Mouse (Mus musculus) heart, postnatal 14 days (tissue): ENCODE data around the gene Uqcr11. TPM values are rescaled to one million over a fixed set of nuclear protein-coding genes. Genes with fewer than 3 reads are reported as not detected.

Experiments used
- DNase-seq, 2 experiments: peaks; one replicate each; pipeline ENCODE4 v3.0.0; 2021 to 2022
- intact Hi-C: fragments of 180-260 bp; cut with DNase I; formaldehyde crosslinking; loops from one replicate; pipeline ENCODE4 v1.15.1; 2025
- long read RNA-seq, 2 experiments: library from polyadenylated mRNA; stranded (forward); transcript quantifications; one replicate each; pipeline ENCODE4 v2.0.0; 2021
- total RNA-seq, 2 experiments: library from RNA; stranded (reverse); gene quantifications; 2 replicates each; pipeline ENCODE4 v1.2.3; 2021

The Uqcr11 gene
- 1,000 to 10,000 TPM; 1,852 to 1,908 TPM for total RNA-seq
- long read RNA-seq, experiment 1, transcript Uqcr11-201 (3 exons, 445 nt): major isoform, 511 of 523 reads
- long read RNA-seq, experiment 1, transcript Uqcr11-203 (3 exons, 605 nt): minor isoform, 5 of 523 reads
- long read RNA-seq, experiment 1, partial matches to known transcripts: 5 of 523 reads
- long read RNA-seq, experiment 1, other reads (novel, unspliced or antisense): 2 of 523 reads
- long read RNA-seq, experiment 2, transcript Uqcr11-201 (3 exons, 445 nt): major isoform, 623 of 644 reads
- long read RNA-seq, experiment 2, partial matches to known transcripts: 11 of 644 reads
- long read RNA-seq, experiment 2, other reads (novel, unspliced or antisense): 6 of 644 reads

- intact Hi-C loops: no loop called here
- DNase-seq: peak; percentile 90 to 92
These were observed at the start of gene Uqcr11 for GRCm38 (mm10) chr10:80406684-80407501. Uqcr11 (minus strand) TSS chr10:80406830.

- intact Hi-C loops: no loop called here
- no peak for DNase-seq
These were observed 49.1 kb upstream of the Uqcr11 start for GRCm38 (mm10) chr10:80455697-80456096.

- intact Hi-C loops: no loop called here
- DNase-seq: no peak
These were observed 48.2 kb upstream of the Uqcr11 start for GRCm38 (mm10) chr10:80454781-80455180.

- intact Hi-C loops: no loop called here
- DNase-seq: no peak
These were observed 47.0 kb upstream of the Uqcr11 start for GRCm38 (mm10) chr10:80453601-80454000.

- no peak for DNase-seq
- intact Hi-C loops: no loop called here
These were observed 44.0 kb upstream of the Uqcr11 start for GRCm38 (mm10) chr10:80450599-80450998.

- intact Hi-C loops: loop anchor here (1.0 to 2.0 kb wide), 4 partner anchors 63 to 115 kb away; partner anchors contain the start of gene Rexo1
- peak; percentile 79 to 83 for DNase-seq
These were observed 39.4 kb upstream of the Uqcr11 start for GRCm38 (mm10) chr10:80445898-80446601.

GRCm38 (mm10) chr10:80445052-80445451, 38.4 kb upstream of the Uqcr11 start:
- intact Hi-C loops: loop anchor here (2.0 kb wide), 1 partner anchor 68 kb away; no protein-coding TSS in a partner anchor
- DNase-seq: no peak

GRCm38 (mm10) chr10:80444339-80445045, 37.9 kb upstream of the Uqcr11 start:
- no peak for DNase-seq
- intact Hi-C loops: loop anchor here (2.0 kb wide), 1 partner anchor 68 kb away; no protein-coding TSS in a partner anchor

GRCm38 (mm10) chr10:80443575-80444278, 37.1 kb upstream of the Uqcr11 start:
- DNase-seq: no peak
- intact Hi-C loops: loop anchor here (2.0 kb wide), 1 partner anchor 67 kb away; no protein-coding TSS in a partner anchor

- no peak for DNase-seq
- intact Hi-C loops: no loop called here
These were observed 36.4 kb upstream of the Uqcr11 start for GRCm38 (mm10) chr10:80442989-80443388.

- no peak for DNase-seq
- intact Hi-C loops: no loop called here
These were observed 35.0 kb upstream of the Uqcr11 start for GRCm38 (mm10) chr10:80441598-80441997.

GRCm38 (mm10) chr10:80440031-80440430, 33.4 kb upstream of the Uqcr11 start:
- intact Hi-C loops: no loop called here
- no peak for DNase-seq

GRCm38 (mm10) chr10:80437973-80438372, 31.3 kb upstream of the Uqcr11 start:
- no peak for DNase-seq
- intact Hi-C loops: loop anchor here (10.0 kb wide), 1 partner anchor 257 kb away; no protein-coding TSS in a partner anchor

- intact Hi-C loops: loop anchor here (10.0 kb wide), 1 partner anchor 259 kb away; no protein-coding TSS in a partner anchor
- DNase-seq: no peak
These were observed 29.6 kb upstream of the Uqcr11 start for GRCm38 (mm10) chr10:80436276-80436675.

- intact Hi-C loops: loop anchor here (10.0 kb wide), 1 partner anchor 259 kb away; no protein-coding TSS in a partner anchor
These were observed 29.1 kb upstream of the Uqcr11 start for GRCm38 (mm10) chr10:80435764-80436163.

GRCm38 (mm10) chr10:80434823-80435222, 28.2 kb upstream of the Uqcr11 start:
- intact Hi-C loops: loop anchor here (10.0 kb wide), 1 partner anchor 260 kb away; no protein-coding TSS in a partner anchor
- no peak for DNase-seq

More at GRCm38 (mm10) chr10:80435764-80436163, 29.1 kb upstream of the Uqcr11 start:
- no peak for DNase-seq

- intact Hi-C loops: loop anchor here (10.0 kb wide), 1 partner anchor 261 kb away; no protein-coding TSS in a partner anchor
- DNase-seq: no peak
These were observed 27.6 kb upstream of the Uqcr11 start for GRCm38 (mm10) chr10:80434233-80434592.

- intact Hi-C loops: loop anchor here (10.0 kb wide), 1 partner anchor 261 kb away; no protein-coding TSS in a partner anchor
These were observed 27.0 kb upstream of the Uqcr11 start, which contains the start of gene Tcf3 for GRCm38 (mm10) chr10:80433513-80434232. Tcf3 (minus strand) TSS chr10:80433647.

More at GRCm38 (mm10) chr10:80433513-80434232, 27.0 kb upstream of the Uqcr11 start, which contains the start of gene Tcf3:
- DNase-seq: peak; percentile 96
